Mouse (Mus musculus) natural killer cell, adult 2 months (primary cell): ENCODE measurements around the gene Spata48.
A peak's percentile ranks its signal among the peaks of the same experiment; 100 is the strongest.

Experiments used
- DNase-seq, 2 experiments: peaks; one replicate each; pipeline ENCODE4 v3.0.0; 2022; ENCODE audit warnings: low spot score in 2 of 2

Spata48 gene

GRCm38 (mm10) chr11:11536295-11536694 is 74.4 kb downstream of the Spata48 start:
- DNase-seq: no peak

DNA sequence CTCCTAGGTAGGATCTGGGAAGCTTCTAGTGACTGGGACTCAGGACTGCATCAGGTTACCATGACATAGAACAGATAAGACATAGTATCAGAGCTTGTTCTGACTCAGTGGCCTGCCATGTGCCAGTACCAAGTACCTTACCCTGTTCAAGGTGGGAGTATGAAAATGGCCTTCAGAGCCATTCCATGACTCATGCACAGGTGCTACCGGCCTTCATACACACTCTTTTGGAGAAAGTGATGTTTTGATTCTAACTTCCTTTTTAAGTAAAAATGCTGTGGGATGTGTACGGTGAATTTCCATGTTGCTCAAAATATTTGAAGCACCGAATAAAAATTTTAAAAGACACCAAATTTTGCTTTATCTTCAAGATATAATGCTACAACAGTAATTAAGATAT is 84.1 kb downstream of the Spata48 start:
- DNase-seq: no peak

DNA sequence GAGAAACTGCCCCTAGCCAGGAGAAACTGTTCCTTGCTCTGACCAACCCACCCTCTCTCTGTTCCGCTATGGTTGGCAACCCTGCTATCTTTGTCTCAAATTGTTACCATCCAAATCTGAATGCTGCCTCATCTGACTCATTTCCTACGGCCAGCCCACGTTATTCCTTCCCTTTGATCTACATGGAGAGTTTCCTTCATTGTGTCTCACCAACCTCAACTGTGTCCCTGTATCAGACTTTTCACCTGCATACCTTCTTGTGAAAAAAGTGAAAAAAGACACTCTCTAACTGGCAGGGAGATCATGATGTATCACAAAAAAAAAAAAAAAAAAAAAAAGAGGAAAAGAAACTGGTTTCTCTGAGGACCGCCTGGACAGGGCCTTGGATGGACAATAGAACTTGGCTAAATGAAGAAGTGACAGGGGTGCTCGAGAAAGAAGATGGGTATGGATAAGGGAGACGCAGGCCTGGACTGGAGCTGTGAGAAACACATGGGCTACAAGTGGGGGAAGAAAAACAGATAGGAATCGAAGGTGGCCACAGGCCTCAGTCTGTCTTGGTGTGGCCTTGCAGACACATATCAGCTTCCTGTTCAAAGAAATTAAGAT is 85.1 kb downstream of the Spata48 start:
- no peak for DNase-seq

- no peak for DNase-seq
Observed at GRCm38 (mm10) chr11:11547597-11548240, 85.8 kb downstream of the Spata48 start.

DNA sequence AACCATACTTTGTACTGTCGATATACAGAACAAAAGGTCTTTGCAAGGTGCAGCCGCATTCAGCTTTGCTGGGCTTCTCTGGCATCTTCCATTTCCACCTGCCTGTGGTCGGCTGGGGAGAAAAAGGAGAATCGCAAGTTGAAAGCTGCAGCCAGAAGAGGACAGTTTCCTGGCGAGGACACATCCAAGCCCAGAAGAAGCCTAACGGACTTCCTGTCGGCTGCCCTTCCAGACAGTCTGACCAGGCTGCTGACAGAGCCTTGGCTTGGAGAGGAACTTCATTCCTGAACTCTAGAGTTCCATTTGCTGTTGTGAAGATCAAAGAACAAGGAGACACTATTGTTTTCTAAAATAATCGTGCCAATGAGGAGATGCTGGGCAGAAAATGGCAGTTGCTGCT is 93.7 kb downstream of the Spata48 start:
- no peak for DNase-seq

DNA sequence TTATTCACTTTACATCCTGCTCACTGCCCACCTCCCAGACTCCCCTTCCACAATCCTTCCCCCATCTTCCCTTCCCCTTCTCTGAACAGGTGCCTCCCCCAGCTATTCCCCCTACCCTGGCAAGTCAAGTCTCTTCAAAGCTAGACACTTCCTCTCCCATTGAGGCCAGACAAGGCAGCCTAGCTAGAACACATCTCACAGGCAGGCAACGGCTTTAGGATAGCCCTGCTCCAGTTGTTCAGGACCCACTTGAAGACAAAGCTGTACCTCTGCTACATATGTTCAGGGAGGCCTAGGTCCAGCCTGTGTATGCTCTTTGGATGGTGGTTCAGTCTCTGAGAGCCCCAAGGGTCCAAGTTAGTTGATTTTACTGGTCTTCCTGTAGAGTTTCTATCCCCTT is 94.3 kb downstream of the Spata48 start:
- no peak for DNase-seq

- peak; percentile 67 to 82 for DNase-seq
Observed at GRCm38 (mm10) chr11:11557173-11557967, 95.5 kb downstream of the Spata48 start.

GRCm38 (mm10) chr11:11558662-11559061 is 96.8 kb downstream of the Spata48 start:
- peak in 1 of 2 experiments; percentile 28 for DNase-seq

DNA sequence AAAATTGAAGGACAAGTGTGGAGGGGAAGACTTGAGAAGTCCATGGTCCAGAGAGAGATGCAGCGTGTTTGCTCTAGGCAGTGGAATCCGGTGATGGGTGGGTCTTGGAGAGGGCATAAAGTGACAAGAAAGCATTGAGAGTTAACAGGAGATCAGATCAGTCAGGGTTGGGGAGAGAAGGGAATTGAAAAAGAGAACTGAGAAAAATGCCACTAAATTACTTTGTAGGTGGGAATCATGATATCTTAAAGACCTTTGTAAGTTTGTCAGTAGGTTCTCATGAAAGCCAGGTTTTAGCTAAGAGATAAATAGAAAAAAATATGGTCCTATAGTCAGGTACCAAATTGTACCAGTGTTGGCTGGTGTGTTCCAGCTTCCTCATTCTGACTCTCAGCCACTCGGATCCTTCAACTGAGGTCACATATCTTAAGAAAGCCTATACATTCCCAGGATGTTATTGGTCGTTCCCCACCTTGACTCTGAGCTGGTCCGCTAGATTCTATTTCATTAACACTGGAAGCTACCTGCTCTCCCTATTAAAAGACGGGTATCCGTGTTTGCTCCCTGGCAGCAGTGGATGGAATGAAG is 97.3 kb downstream of the Spata48 start:
- no peak for DNase-seq

DNA sequence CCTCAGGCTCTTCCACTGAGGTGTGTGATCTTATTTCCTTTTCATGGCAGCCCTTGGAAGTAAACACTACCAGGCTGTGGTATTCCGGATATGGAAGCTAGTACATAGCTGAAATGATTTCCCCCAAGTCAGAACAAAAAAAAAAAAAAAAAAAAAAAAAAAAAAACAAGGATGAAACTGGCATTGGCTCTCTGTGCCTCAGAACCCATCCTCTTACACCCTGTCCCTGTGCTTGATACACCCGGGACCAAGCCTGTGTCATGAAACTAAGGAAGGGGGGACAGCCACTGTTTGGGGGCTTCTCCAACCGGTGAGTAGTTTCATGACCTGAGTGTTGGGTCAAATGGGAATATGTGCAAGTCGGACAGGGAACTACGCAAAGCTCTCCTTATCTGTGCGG is 99.2 kb downstream of the Spata48 start:
- DNase-seq: no peak

GRCm38 (mm10) chr11:11564266-11565044 is 102.6 kb downstream of the Spata48 start:
- peak; percentile 51 to 69 for DNase-seq
